Mouse (Mus musculus) adrenal gland, adult 18-20 months (tissue): ENCODE measurements at regions not wholly inside any gene's neighbourhood (a gene's known extent, or its start where the extent isn't known, plus 50 kb on each side); places are given as distances from the start of the nearest gene placed in this dataset.

Experiments used
- DNase-seq, 2 experiments: peaks; one replicate each; pipeline ENCODE4 v3.0.0; 2021 to 2022; ENCODE audit warnings: low spot score in 2 of 2

DNA sequence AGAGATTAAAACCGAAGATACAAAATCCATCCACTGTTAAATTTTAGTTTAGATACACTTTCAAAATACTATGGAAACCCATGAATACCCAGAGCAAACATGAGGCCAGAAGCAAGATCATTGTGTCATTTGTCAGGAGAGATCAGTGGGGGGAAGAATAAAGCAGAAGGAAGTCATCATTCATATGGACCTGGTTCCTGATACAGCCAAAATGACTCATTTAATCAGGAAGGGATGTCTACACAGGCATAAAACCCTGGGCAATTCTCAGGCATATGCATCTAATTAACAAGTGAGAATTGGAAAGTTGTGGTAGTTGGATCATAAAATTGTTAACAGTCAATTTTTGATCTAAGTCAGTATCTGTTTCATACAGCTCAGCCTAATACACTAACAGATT, 379.2 kb upstream of the Cited2 start:
- no peak for DNase-seq

- DNase-seq: no peak
Measured at GRCm38 (mm10) chr10:17352202-17352994, 370.6 kb upstream of the Cited2 start.

DNA sequence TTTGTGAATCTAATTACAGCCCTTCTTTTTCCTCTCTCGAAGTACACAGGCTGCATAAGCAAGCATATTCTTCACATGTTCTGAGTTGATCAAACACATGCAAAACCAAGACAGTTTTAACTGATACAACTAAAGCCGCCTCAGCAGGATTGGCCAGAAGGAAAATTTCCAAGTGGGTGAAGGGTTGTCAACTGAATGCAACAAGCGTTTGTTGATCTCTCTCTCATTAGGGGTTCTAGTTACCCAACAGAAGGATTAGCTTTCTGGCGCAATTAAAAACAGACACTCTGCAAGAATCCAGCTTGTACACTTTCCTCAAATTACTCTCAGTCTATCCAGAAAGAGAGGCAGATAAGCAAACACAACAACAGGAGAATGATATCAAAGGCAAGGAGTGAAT, 367.5 kb upstream of the Cited2 start:
- no peak for DNase-seq

- no peak for DNase-seq
Measured at GRCm38 (mm10) chr10:17356041-17356440, 367.0 kb upstream of the Cited2 start.

GRCm38 (mm10) chr10:17362643-17363042, 360.4 kb upstream of the Cited2 start:
- no peak for DNase-seq

DNA sequence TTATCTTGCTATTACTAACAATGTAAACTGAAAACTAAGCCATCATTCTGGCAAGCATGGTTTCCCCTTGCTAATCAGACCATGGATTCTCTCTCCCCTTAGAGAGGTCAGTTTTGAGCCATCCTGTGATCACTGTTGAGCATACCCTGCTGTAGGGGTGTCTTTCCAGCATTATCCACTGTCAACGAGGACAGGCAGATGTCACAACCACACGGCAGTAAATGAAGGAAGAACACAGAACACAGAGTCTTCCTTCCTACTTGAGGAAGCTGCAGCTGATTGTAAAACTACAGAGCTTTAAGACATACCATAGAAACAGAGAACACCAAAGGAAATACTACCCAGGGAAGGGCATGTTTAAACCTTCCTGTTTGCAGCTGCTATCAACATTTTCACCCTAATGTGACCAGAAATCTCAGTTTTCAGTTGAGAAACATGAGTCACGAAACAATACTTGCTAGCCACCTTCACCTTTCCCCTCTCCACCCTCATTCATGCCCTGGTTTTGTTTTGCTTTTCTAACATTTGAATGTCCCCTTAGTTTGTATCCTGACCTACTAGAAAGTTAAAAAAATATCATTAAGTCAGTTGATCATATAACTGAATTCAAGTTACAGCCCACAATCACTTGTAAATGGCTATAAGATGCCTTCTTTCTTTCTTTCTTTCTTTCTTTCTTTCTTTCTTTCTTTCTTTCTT, 356.8 kb upstream of the Cited2 start:
- no peak for DNase-seq

- no peak for DNase-seq
Measured at GRCm38 (mm10) chr10:17367026-17367425, 356.0 kb upstream of the Cited2 start.

- DNase-seq: no peak
Measured at GRCm38 (mm10) chr10:17367430-17367829, 355.6 kb upstream of the Cited2 start.

- no peak for DNase-seq
Measured at GRCm38 (mm10) chr10:17368636-17369035, 354.4 kb upstream of the Cited2 start.

GRCm38 (mm10) chr10:17372905-17373304, 350.1 kb upstream of the Cited2 start:
- no peak for DNase-seq

GRCm38 (mm10) chr10:17374047-17374446, 349.0 kb upstream of the Cited2 start:
- no peak for DNase-seq

DNA sequence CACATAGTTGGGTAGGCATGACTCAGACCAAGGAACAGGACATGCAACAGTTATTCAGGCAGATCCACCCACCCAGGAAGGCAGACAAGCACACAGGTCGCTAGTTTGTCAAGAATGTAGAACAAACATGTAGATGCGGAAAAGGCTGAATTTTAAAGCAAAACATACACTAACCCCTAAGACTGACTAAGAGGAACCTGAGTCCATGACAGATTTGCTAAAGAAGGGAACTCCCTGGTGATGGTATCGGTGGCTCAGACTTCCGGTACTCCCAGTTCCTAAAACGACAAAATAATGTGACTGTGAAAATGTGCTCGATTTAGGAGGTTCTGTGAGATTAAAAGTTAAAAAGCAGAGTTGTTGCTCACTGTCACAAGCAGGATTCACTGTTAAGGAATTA, 340.0 kb upstream of the Cited2 start:
- no peak for DNase-seq

DNA sequence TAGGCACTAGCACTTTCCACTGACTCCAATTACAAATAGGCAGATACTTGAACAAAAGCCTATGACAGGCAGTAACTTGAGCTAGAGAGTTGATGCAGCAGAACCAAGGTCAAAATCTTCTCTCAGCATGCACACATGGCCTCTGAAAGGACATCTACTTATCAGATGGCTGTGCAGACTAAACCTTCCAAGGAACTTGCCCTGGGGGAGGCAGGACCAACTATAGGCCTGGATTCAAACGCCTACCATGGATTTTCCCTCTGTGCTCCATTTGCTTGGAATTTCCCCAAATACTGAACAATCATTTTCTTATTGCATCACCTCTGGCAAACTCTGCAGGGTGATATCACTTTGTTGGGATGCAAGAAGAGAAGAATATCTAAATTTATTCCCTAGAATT, 337.8 kb upstream of the Cited2 start:
- no peak for DNase-seq

- DNase-seq: no peak
Measured at GRCm38 (mm10) chr10:17387296-17387695, 335.7 kb upstream of the Cited2 start.

GRCm38 (mm10) chr10:17395495-17396224, 327.4 kb upstream of the Cited2 start:
- DNase-seq: no peak

DNA sequence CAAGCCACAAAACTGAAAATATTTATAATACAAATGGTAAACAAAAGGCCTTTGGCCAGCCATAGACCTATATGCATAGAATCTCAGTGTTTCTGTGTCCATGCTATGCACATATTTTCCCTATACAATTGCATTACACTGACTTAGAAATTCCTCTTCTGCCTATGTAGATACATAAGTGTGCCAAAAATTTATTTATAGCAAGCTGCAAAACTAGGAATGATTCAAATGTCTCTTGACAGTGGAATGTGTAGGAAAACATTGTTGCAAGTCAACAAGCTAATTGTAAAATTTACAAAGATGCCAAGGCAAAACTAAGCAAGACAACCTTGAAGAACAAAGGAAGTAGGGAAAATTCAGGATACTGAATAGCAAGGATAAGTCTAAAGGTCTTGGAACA, 319.1 kb upstream of the Cited2 start:
- DNase-seq: no peak

DNA sequence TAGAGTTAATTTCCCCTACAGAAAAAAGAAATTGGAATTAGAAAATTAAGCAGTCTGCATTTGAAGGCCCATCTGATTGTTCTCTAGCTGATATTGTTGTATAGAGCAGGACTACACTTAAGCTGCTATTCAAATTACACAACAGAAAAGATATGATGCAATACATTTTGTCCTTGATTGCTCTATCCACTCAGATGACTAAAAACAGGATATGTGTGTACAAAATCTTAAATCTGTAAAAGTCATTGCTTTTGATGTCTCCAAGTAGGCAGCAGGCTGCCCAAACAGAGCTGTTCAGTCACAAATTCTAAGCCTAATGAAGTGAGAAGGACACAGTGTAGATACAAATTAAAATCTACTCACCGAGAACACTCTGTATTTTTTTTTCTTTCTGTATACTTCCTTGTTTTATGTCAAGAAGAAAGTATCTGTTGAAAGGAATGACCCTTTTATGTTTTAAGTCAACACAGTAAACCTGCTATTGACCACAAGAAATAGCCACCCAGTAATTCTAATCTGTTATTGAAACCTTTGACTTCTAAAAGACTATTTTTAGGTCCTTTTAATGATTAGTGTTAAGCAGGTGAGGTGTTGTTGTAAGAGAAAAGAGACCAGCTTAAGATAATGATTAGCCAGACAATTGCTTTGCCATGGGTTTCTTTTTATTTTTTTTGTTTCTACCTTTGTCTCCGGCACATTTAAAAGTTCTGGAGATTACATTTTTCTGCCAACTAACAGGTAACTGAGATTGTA, 315.0 kb upstream of the Cited2 start:
- no peak for DNase-seq

- no peak for DNase-seq
Measured at GRCm38 (mm10) chr10:17408781-17409180, 314.2 kb upstream of the Cited2 start.

DNA sequence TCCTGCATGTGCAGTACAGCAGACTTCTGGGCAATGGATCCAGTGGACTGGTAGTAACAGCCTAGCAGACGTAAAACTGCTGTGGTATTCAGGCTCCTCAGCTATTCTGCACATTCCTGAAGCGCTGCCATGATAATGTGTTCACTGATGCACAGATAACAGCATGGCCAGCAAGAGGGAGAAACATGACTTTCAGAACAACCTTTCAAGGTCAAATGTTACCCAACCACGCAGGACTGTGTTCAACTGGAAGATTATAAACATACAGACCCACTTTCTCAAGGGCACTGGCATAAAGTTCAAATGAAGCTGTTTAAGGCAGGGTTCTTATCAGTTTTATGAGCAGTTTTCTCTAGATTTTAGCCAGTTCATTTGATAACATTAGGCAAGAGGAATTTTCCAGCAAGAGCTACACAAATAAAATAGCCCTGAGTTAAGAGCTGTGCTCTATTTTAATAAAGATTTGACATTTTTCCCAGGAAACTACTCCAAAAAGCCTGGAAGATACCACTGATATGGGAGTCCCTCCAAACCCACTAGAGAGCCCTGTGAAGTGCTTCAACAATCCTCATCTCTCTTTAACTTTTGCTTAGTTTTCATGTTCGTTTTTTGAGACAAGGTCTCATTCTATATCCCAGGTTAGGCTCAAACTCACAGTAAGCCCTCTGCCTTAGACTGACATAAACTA, 311.6 kb upstream of the Cited2 start:
- DNase-seq: peak; percentile 20 to 22

- no peak for DNase-seq
Measured at GRCm38 (mm10) chr10:17415112-17415511, 307.9 kb upstream of the Cited2 start.

GRCm38 (mm10) chr10:17416121-17416520, 306.9 kb upstream of the Cited2 start:
- no peak for DNase-seq
